Mouse (Mus musculus) hindbrain, embryonic 16.5 days (tissue): ENCODE results near the gene Macf1. TPM values are rescaled to one million over a fixed set of nuclear protein-coding genes. Genes with fewer than 3 reads are reported as not detected.
A peak's percentile ranks its signal among the peaks of the same experiment; 100 is the strongest.

Experiments used
- ATAC-seq: fragments of 200-750 bp; cut with Nextera tagmentation; 2 replicates; pipeline ENCODE4 v1.8.0; 2017; ENCODE audit warnings: moderate TSS enrichment, moderate library complexity
- H3K27ac ChIP-seq: fragments of 300-500 bp; sonication (generic); 2 replicates; pipeline ENCODE4 v1.5.1; 2014; ENCODE audit warnings: low read depth, mild to moderate bottlenecking, control low read depth, low read length, moderate library complexity
- H3K27me3 ChIP-seq: fragments of 300-500 bp; sonication (generic); replicated peaks from 2 replicates; pipeline ENCODE4 v1.6.1; 2014; ENCODE audit warnings: low read length; ENCODE audit not compliant: control insufficient read depth, insufficient read depth
- H3K36me3 ChIP-seq: fragments of 300-500 bp; sonication (generic); 2 replicates; pipeline ENCODE4 v1.6.1; 2014; ENCODE audit warnings: mild to moderate bottlenecking, low read length, moderate library complexity, mixed read lengths; ENCODE audit not compliant: control insufficient read depth, insufficient read depth
- H3K4me1 ChIP-seq: fragments of 300-500 bp; sonication (generic); 2 replicates; pipeline ENCODE4 v1.6.1; 2014; ENCODE audit warnings: low read depth, low read length; ENCODE audit not compliant: control insufficient read depth, insufficient read depth
- H3K4me2 ChIP-seq: fragments of 300-500 bp; sonication (generic); 2 replicates; pipeline ENCODE4 v1.6.1; 2014; ENCODE audit warnings: mild to moderate bottlenecking, low read length, control low read depth, moderate library complexity
- H3K4me3 ChIP-seq: fragments of 300-500 bp; sonication (generic); 2 replicates; pipeline ENCODE4 v1.5.1; 2014; ENCODE audit warnings: mild to moderate bottlenecking, low read length, control low read depth, moderate library complexity
- H3K9ac ChIP-seq: fragments of 300-500 bp; sonication (generic); 2 replicates; pipeline ENCODE4 v1.6.1; 2014; ENCODE audit warnings: low read depth, mild to moderate bottlenecking, control low read depth, low read length, moderate library complexity
- H3K9me3 ChIP-seq: fragments of 300-500 bp; sonication (generic); 2 replicates; pipeline ENCODE4 v1.6.1; 2014; ENCODE audit warnings: mild to moderate bottlenecking, low read length, moderate library complexity; ENCODE audit not compliant: control insufficient read depth
- WGBS: fragments of 180-500 bp; shearing (Covaris S2); extraction: QIAGEN DNeasy Blood & Tissue Kit; methylation state at CpG from one replicate; pipeline ENCODE4 v1.1.7; 2014; 5-methylcytosine and 5-hydroxymethylcytosine counted together
- polyA plus RNA-seq: library from polyadenylated mRNA; unstranded; fragments of >200 nt; fragmentation: Nextera tagmentation; extraction: Ambion mirVana; gene quantifications from 2 replicates; pipeline ENCODE4 v1.2.1, GENCODE M21; 2015

Macf1 gene
- polyA plus RNA-seq, 1 experiment from 2014 or later: 61.0 TPM

GRCm38 (mm10) chr4:123395435-123396000 lies 288.6 kb downstream of the Macf1 start:
- ATAC-seq: no peak
- Histone ChIP-seq H3K4me2 (no peak overlapping the region), H3K36me3 (peaks cover 40% of the 10 kb centered on the region), H3K4me3 (no peak overlapping the region), H3K27ac (no peak overlapping the region), H3K9ac (no peak overlapping the region), H3K4me1 (no peaks in the 10 kb centered on the region), H3K9me3 (no peaks in the 10 kb centered on the region), H3K27me3 (no peaks in the 10 kb centered on the region)
- 97% methylated on average over 2 of the region's 2 CpGs for WGBS

GRCm38 (mm10) chr4:123394878-123395277 lies 289.3 kb downstream of the Macf1 start:
- no peak overlapping the region for H3K27ac ChIP-seq

GRCm38 (mm10) chr4:123394269-123394668 lies 289.9 kb downstream of the Macf1 start:
- H3K36me3 ChIP-seq: peaks cover 47% of the 10 kb centered on the region
- ATAC-seq: no peak

More at GRCm38 (mm10) chr4:123394878-123395277, 289.3 kb downstream of the Macf1 start:
- ATAC-seq: no peak
- Histone ChIP-seq H3K4me2 (no peak overlapping the region), H3K9ac (no peak overlapping the region), H3K4me3 (no peak overlapping the region), H3K27me3 (no peaks in the 10 kb centered on the region), H3K9me3 (no peaks in the 10 kb centered on the region), H3K4me1 (no peaks in the 10 kb centered on the region), H3K36me3 (peaks cover 44% of the 10 kb centered on the region)
- WGBS: 83% methylated on average over 5 of the region's 5 CpGs

GRCm38 (mm10) chr4:123393004-123393403 lies 291.2 kb downstream of the Macf1 start:
- WGBS: 95% methylated on average over 3 of the region's 3 CpGs
- no peaks in the 10 kb centered on the region for H3K9me3 ChIP-seq
- H3K4me2 ChIP-seq: no peak overlapping the region
- no peak overlapping the region for H3K27ac ChIP-seq
- H3K4me3 ChIP-seq: no peak overlapping the region
- H3K4me1 ChIP-seq: no peaks in the 10 kb centered on the region
- no peak overlapping the region for H3K9ac ChIP-seq
- ATAC-seq: no peak
- H3K36me3 ChIP-seq: peaks cover 50% of the 10 kb centered on the region
- no peaks in the 10 kb centered on the region for H3K27me3 ChIP-seq

More at GRCm38 (mm10) chr4:123394269-123394668, 289.9 kb downstream of the Macf1 start:
- WGBS: 65% methylated on average over 1 of the region's 1 CpGs
- no peak overlapping the region for H3K4me2 ChIP-seq
- no peak overlapping the region for H3K27ac ChIP-seq
- no peaks in the 10 kb centered on the region for H3K4me1 ChIP-seq
- no peak overlapping the region for H3K9ac ChIP-seq
- H3K9me3 ChIP-seq: no peaks in the 10 kb centered on the region
- no peak overlapping the region for H3K4me3 ChIP-seq
- no peaks in the 10 kb centered on the region for H3K27me3 ChIP-seq

GRCm38 (mm10) chr4:123392187-123392586 lies 292.0 kb downstream of the Macf1 start:
- no peak overlapping the region for H3K4me3 ChIP-seq
- ATAC-seq: no peak
- no peak overlapping the region for H3K9ac ChIP-seq
- WGBS: 88% methylated on average over 1 of the region's 1 CpGs
- no peaks in the 10 kb centered on the region for H3K9me3 ChIP-seq
- no peaks in the 10 kb centered on the region for H3K27me3 ChIP-seq
- H3K4me1 ChIP-seq: no peaks in the 10 kb centered on the region
- H3K36me3 ChIP-seq: peaks cover 50% of the 10 kb centered on the region
- no peak overlapping the region for H3K4me2 ChIP-seq
- no peak overlapping the region for H3K27ac ChIP-seq

- H3K4me2 ChIP-seq: no peak overlapping the region
- no peaks in the 10 kb centered on the region for H3K27me3 ChIP-seq
- ATAC-seq: peak; percentile 63
- no peaks in the 10 kb centered on the region for H3K4me1 ChIP-seq
- 18% methylated on average over 1 of the region's 1 CpGs for WGBS
- H3K9me3 ChIP-seq: no peaks in the 10 kb centered on the region
- peak overlapping the region; percentile 59; the same call in 1 of the 2 replicates for H3K27ac ChIP-seq
- H3K9ac ChIP-seq: no peak overlapping the region
- no peak overlapping the region for H3K4me3 ChIP-seq
- H3K36me3 ChIP-seq: peaks cover 40% of the 10 kb centered on the region
These were observed 299.1 kb downstream of the Macf1 start for GRCm38 (mm10) chr4:123385028-123385427.

- H3K27ac ChIP-seq: no peak overlapping the region
- ATAC-seq: no peak
These were observed 301.0 kb downstream of the Macf1 start for GRCm38 (mm10) chr4:123383173-123383572.

GRCm38 (mm10) chr4:123382051-123382450 lies 302.1 kb downstream of the Macf1 start:
- H3K27me3 ChIP-seq: no peaks in the 10 kb centered on the region
- WGBS: 82% methylated on average over 4 of the region's 4 CpGs
- H3K36me3 ChIP-seq: peaks cover 42% of the 10 kb centered on the region
- H3K27ac ChIP-seq: no peak overlapping the region
- H3K9me3 ChIP-seq: no peaks in the 10 kb centered on the region
- no peak overlapping the region for H3K4me2 ChIP-seq
- no peak for ATAC-seq
- H3K4me3 ChIP-seq: no peak overlapping the region
- no peak overlapping the region for H3K9ac ChIP-seq
- H3K4me1 ChIP-seq: no peaks in the 10 kb centered on the region

More at GRCm38 (mm10) chr4:123383173-123383572, 301.0 kb downstream of the Macf1 start:
- Histone ChIP-seq H3K36me3 (peaks cover 40% of the 10 kb centered on the region), H3K4me3 (no peak overlapping the region), H3K4me2 (no peak overlapping the region), H3K9me3 (no peaks in the 10 kb centered on the region), H3K4me1 (no peaks in the 10 kb centered on the region), H3K9ac (no peak overlapping the region), H3K27me3 (no peaks in the 10 kb centered on the region)
- 91% methylated on average over 7 of the region's 7 CpGs for WGBS

GRCm38 (mm10) chr4:123381598-123381997 lies 302.6 kb downstream of the Macf1 start:
- peaks cover 45% of the 10 kb centered on the region for H3K36me3 ChIP-seq
- H3K27ac ChIP-seq: no peak overlapping the region
- H3K4me1 ChIP-seq: no peaks in the 10 kb centered on the region
- no peaks in the 10 kb centered on the region for H3K27me3 ChIP-seq
- no peak overlapping the region for H3K4me3 ChIP-seq
- H3K9ac ChIP-seq: no peak overlapping the region
- ATAC-seq: no peak
- no peak overlapping the region for H3K4me2 ChIP-seq
- 96% methylated on average over 11 of the region's 11 CpGs for WGBS
- no peaks in the 10 kb centered on the region for H3K9me3 ChIP-seq
